ENCODE assay signal across 20 mouse cellular contexts in genomic region chr16:96064649-96065048, GRCm38 (mm10). TPM values are rescaled to one million over a fixed set of nuclear protein-coding genes. Genes with fewer than 3 reads are reported as not detected.
DNase-seq lines count a peak whose midpoint lies in the region; TF ChIP-seq lines count a peak whose summit lies in the region.
"Had no signal": no experiment of that assay in that cellular context is flagged by ENCODE, and none has a peak within 500 bp of the region (broad histone marks: within the 10 kb centered on the region; RNA-seq: fewer than 3 reads in every experiment).

No protein-coding gene starts in this region.

- intact Hi-C loops in left cerebral cortex, adult 2 months (cut with DNase I) = loop anchor here (5.0 kb wide), 1 partner anchor 32 kb away; no protein-coding TSS in a partner anchor

- no peak overlapping the region for H3K4me3 ChIP-seq in left cerebral cortex, adult 2 months
- H3K4me3 ChIP-seq: embryonic facial prominence, embryonic 13.5 days; embryonic facial prominence, embryonic 15.5 days; erythroblast, embryonic 14.5 days; forebrain, embryonic 10.5 days; forebrain, embryonic 12.5 days had no signal

- no peak for TF ChIP-seq CTCF in left cerebral cortex, adult 2 months (IDR thresholded peaks at IDR 0.05)

- peak; percentile 30 for DNase-seq in urinary bladder, postnatal 10 days (ENCODE audit: low spot score)
- no peak for DNase-seq in urinary bladder, postnatal 14 days (ENCODE audit: low spot score)
- DNase-seq in R1 (ENCODE audit: low read depth, low spot score) = peak; percentile 27
- peak; percentile 16 for DNase-seq in induced T-regulatory cell, adult 2 months (ENCODE audit: low read depth)
- DNase-seq in adrenal gland, postnatal 14 days = no peak
- no peak for DNase-seq in left cerebral cortex, adult 2 months (ENCODE audit: extremely low spot score in 1 of 2, low spot score in 2 of 2)
- DNase-seq: adrenal gland, adult 8-10 months; adrenal gland, postnatal 25 days; cerebellum, adult 11 months; cerebellum, adult 18-20 months; cerebellum, adult 8-10 months; cerebellum, adult 9-11 months; cerebellum, postnatal 14 days; cerebellum, postnatal 36 days; embryo, embryonic 11 days had no signal

- H3K27ac ChIP-seq in left cerebral cortex, adult 2 months = no peak overlapping the region
- H3K27ac ChIP-seq: embryonic facial prominence, embryonic 13.5 days; embryonic facial prominence, embryonic 15.5 days; forebrain, embryonic 10.5 days; forebrain, embryonic 12.5 days had no signal

RNA-seq across cellular contexts. Expression of gene Brwd1, which starts 17.7 kb away (rescaled TPM):
- total RNA-seq in adrenal gland, postnatal 14 days (2021) = 70.4 and 74.8 TPM in 2 replicates
- 100 to 1,000 TPM; 164 to 167 TPM for total RNA-seq in left cerebral cortex, adult 2 months (2021)

Comparison
In these comparisons a context has a peak if more than half of its experiments do, and no peak if none do; other contexts are left out.
1. DNase-seq: peak in urinary bladder, postnatal 10 days (single experiment), R1 (single experiment) and induced T-regulatory cell, adult 2 months (single experiment); none in urinary bladder, postnatal 14 days (single experiment), adrenal gland, postnatal 14 days (single experiment) and left cerebral cortex, adult 2 months (0 of 2).